Mouse (Mus musculus): ENCODE results near the gene Traf3ip2.

The Traf3ip2 gene

DNA sequence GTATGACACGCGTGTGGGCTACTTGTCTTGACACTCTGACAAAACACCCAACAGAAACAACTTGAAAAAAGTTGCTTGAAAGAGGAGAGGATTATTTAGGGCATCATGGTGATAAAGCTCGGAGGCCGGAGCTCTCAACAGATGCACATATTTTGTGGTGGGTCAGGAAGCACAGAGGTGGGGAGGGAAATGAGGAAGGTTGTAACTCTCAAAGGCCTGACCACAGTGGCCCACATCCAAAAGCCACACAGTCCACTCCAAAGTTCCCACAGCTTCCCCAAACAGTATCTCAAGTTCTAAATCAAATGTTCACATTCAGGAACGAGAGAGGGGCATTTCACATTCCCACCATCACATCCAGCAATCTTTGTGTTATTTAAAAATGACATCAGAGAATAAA is 11.7 kb upstream of the Traf3ip2 start:
- peak; percentile 46 to 56 for DNase-seq

DNA sequence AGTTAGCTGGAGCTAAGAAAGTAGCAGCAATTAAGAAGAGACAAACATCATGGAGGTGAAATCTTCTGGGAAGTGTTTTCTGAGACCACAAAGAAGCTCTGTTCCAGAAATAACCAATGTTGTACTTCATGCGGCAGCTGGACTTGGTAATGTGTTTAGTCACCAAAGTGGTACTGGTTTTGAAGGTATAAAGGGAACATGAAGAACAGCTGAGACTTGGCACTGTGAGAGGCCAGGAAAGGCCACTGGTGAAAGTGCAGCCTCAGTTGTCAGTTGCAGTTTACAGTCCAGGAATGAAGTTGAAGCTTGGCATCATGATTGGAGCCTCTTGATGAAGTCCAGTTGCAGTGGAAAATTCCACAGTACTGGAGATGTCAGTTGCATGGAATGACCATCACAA is 6.3 kb upstream of the Traf3ip2 start:
- no peak for DNase-seq

DNA sequence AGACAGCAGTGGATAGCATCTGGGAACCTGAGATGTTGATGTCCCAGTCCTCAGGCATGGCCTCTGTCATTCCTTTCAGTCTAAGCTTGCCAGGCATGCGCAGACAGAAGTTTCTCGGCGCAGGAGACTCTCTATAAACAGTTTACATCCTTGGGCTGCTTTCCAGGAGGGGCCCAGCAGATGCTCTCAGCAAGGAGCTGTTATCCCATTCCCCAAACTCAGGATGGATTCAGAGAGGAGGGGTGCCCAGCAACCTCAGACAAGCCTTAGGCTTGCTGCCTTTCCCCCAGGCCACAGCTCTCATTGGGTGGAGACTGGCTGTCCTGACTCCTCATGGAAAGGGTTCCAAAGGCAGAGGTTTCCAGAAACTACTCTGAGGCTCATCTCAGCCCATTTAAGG is 1.5 kb upstream of the Traf3ip2 start:
- no peak for DNase-seq

DNA sequence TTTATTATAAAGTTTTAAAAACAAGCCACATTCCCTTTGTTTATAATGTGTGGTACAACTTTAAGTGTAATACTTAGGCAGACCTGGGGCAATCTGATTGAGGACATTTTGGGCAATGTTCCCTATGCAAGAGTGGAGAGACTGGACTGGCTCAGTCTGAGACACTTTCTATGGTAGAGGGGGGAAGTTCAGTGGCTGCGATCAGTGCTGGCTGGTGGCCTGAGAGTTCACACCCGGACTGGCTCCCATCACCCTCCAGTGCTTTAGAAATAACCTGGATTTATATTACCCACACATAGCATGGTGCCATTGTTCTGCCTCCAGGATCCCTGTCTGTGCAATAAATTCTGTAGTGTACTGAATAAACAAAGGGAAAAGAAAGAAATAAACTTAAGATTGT is 603 bp upstream of the Traf3ip2 start:
- DNase-seq: no peak

DNA sequence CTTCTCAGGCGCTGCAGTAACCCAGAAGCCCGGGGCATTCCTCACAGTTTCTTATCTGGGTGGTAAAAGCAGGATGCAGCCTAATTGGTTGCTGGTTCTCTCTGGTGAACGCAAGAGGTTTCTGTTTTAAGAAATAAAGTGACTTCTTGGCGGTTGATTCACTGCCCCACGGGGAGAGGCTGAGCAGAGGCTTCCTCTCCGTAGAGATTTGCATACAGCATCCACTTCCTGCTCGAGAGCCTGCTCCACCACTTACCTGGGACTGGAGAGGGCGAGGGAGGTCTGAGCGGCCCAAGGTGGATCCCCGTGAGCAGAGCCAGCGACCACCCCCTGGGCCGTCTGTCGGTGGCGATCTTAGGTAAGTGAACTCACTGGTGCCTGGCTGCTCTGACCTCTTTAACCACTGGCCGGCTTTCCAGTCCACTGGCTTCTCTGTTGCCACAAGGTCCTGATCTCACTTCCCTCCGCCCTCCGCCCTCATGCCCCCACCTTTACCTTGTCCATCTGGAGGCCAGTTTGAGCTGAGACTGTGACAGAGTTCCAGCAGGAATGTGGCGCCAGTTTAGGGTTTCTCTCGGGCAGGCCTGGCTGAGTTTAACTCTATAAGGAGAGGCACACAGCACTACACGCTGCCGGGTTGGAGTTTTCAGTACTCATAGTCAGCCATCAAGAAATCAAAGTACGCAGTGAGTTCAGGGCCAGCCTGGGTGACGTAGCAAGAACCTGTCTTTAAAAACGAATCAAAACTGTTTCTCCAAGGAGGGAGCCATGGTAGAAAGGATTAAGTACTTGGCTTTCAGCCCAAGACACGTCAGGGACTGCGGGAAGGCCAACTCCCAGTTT is 476 bp downstream of the Traf3ip2 start:
- peak; percentile 77 to 89 for DNase-seq

DNA sequence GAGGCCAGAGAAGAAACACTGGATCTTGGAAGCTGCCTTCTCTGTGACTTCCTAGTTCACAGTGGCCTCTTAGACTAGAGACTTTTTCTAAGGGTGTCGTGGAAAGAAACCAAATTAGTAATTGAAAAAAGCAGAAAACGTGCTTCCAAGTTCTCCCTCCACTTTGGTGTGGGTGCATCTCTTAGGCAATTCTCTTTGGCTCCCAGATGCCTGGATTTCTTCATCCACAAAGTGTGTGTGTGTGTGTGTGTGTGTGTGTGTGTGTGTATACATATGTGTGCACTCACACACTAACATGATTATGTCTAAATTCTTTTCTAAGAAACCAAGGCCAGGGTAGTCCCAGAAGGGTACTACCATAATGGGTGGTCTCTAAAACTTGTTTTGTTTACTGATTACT is 1.2 kb downstream of the Traf3ip2 start:
- DNase-seq: no peak

DNA sequence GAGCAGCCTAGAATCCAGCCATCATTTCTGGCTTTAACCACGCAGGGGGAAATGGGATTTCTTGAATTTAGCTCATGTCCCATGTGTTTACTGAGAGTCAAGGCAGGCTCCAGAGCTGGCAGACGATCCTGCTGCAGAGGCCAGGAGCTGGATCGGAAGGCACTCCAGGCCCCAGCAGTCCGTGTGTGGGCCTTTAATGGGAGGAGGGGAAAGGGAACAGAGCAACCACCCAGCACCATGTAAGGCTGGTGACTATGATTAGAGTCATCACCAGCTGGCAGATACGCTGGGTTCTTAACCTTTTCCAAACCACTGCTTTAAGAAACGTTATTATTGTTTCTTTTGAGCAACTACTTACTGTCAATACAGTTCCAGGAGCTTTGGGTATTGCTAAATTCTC is 1.9 kb downstream of the Traf3ip2 start:
- DNase-seq: peak; percentile 57 to 70

DNA sequence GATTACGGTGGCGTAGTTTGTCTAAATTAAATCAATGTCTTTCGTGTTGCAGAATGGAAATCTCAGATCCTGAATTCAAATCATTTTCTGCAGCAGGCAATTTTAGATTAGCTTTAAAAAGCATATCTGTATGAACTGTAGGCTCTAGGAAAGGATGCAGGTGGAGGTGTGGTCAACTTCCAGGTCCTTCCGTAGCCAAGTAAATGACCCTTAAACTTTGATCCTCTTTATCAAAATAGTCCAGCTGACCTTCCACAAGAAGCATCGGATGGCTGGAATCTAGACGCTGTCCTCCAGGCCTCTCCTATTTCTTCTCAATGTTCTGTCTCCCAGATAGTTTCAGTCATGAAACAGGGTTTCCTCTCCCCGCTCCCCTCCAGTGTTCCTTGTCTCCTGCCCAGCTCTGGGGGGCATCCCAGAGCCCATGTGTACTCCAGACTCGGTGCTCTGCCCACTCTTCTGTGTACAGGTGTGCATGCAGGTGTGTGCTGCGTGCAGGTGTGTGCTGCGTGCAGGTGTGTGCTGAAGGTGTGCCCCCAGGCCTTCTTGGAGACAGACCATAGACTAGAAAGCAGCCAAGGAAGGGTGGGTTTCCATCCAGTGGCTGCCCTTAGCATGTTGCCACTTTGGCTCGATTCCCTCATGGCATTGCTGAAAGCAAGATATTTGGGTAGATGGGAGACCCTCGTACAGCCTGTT is 2.9 kb downstream of the Traf3ip2 start:
- DNase-seq: no peak

DNA sequence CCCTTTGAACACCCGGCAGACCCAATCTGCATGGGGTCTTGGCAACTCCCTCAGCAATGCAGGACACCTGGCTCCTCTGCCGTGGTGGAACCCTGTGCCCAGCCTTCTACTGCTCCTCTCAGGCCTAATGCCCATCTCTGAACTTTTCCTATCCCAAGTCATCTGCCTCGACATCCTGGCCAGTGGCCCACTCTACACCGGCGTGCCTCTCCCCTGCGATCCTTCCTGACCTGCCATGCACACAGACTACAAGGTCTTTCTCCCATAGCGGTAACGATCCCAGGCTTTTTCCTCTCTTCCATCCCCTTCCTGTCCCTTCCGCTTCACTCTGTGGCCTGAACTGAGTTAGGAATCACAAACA is 3.5 kb downstream of the Traf3ip2 start:
- DNase-seq: no peak

DNA sequence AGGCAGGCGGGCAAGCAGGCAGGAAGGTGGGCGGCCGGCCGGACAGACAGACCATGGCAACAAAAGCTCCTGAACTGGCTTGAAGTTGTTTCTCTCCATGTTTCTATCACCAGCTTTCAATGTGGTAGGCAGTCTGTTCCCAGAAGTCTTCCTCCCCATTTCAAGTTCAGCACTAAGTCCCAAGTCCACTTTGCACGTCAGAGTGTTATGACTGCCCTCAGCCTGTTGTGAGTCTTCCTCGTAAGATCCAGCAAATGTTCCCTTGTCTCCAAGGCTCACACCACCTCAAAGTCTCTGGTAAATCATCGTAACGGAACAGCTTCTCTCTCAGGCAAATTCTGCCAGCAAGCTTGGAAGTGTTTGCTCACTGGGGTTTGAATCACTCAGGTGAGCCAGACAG is 3.9 kb downstream of the Traf3ip2 start:
- no peak for DNase-seq

DNA sequence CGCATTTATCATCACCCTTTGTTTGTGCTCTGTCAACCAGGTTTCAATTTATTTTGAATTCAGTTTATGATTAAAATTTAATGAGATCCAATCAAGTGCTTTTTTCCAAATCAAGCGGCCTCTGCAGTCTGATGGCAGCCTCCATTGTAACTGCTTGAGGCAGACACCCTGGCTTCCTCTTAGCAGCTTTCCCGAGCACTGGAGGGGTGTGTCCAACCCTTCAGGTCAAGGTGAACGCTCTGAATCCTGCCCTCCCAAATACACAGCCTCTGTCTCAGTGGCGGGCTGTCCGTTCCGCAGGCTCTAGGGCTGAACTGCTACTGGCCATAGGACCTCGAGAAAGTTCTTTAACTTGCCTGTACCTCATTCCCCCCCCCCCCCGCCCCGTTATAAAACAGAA is 5.7 kb downstream of the Traf3ip2 start:
- no peak for DNase-seq

DNA sequence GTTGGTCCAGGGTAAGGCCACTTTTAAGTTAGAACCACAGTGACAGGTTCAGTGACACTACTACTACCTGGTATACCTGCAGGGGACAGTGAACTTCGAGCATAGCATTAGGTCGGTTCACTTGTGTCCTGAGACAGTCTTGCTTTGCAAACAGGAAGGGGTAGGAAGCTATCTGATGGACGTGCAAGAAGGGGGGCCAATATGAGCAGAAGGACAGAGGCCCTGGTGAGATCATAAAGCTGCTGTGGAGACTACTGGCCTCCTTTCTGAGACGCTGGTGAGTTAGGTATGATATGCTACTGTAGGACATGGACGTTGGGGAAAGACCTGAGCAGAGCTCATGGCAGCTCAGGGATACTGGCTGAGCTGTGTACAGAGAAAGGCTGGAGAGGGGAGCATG is 7.9 kb downstream of the Traf3ip2 start:
- DNase-seq: no peak

DNA sequence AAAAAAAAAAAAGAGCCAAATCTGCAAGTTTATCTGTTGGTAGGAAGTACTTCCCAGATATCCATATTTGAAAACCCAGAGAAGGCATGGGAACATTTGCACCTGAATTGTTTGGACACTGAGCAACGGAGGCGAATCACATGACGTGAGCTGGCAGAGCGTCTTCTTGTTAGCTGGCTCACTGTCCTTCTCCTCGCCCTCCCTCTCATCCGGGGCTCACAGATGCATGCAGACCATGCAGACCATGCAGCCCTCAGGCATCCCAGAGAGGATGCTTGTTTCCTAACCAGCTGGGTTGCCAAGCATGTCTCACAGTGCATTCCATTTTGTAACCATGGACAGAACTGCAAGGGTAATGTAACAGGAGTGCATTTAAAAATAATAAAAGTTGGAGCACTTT is 11.1 kb downstream of the Traf3ip2 start:
- no peak for DNase-seq

DNA sequence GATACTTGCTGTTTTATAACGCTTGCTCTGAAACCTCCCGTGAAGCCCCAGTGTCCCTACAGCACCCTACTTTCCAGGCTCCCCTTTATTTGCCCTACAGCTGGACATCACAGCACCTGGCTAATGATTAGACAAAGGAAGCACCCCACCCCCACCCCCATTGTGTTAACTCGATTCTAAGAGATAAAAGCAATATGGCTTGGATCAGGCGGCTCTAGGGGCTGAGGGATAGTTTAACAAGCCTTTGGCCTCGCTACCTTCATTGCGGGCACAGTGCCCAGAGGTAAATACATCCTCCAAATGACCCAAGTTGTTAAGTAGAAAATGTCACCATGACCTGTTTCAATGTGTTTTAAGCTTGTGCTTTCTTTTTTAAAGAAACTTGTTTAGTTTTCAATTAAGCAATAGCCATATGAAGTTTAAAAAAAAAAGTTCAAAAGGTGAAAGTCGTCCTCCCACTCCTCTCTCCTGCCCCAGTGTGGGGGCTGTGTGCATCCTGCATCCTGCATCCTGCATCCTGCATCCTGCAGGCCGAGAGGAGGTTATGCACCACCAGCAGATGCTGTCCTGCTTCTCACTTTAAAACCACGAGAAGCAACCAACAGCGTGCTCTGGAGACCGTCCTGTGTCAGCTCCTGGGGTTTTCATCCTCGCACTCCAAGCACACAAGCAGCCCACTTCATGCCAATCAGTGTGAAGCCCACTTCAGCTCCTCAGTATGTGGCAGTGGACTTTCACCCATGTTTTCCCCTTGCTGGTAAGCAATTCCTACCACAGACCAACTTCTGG is 12.3 kb downstream of the Traf3ip2 start:
- DNase-seq: peak in 1 of 2 experiments; percentile 58

DNA sequence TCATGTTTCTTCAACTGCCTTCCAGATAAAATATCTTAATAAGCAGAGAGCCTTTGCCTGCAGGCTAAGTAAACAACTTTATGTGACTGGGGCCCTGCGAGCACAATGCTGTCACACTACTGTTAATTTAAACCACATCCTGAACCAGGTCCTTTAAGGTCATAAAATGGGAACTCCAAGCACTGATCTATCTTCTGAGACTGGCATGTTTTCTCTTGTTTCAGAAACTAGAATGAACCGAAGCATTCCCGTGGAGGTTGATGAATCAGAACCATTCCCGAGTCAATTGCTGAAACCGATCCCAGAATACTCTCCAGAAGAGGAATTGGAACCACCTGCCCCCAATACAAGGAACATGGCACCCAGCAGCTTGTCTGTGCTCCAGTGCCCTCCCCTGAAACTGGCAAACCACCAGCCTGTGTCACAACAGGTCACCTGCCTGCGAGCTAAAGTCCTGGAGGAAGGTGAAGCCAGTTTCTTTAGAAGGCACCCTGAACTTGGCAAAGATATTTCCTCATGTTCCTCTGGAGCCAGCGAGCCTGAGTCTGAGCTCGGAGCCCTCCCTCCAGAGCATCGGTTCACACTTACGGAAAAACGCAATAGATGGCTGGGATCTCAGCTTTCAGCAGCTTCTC is 13.0 kb downstream of the Traf3ip2 start:
- peak in 1 of 2 experiments; percentile 68 for DNase-seq

DNA sequence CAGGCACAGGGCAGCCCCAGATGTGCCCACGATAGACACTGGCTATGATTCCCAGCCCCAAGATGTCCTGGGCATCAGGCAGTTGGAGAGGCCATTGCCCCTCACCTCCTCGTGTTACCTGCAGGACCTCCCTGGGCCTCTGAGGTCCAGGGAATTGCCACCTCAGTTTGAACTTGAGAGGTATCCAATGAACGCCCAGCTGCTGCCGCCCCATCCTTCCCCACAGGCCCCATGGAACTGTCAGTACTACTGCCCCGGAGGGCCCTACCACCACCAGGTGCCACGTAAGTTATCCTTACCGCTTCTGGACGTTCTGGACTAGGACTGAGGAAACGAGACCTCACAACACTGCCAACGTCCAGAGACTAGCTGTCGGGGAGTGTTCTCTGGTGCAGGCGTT is 13.6 kb downstream of the Traf3ip2 start:
- no peak for DNase-seq

DNA sequence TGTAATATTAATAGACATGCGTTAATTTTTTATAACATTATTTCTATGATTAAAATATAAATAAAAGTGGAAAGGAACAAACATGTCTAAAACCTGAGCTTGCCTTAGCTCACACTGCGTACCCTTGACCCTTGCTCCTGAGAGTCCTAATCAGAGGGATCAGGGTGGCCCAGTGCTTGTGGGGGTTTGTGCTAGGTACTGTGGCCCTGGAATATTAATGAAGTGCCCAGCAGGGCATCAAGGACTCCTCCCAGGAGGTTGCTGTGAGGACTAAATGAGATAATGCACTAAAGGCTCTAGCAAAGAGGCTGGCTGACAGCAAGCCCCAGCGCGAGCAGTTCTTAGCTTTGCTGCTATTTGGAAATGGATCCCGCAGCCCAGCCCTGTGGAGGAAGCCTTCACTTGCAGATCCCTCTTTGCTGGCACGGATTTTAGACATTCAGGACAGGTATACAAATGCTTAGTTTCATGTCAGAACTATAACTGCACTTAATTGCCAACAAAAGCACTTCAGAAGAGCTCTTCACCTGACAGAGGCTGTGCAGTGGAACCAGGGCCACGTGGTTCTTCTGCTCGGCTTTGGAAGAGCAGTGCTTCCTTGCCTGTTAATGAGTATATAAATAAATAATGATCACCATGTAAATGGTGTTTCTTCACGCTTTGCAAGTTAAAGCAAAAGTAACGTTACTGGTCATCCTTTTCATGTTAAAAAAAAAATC is 16.2 kb downstream of the Traf3ip2 start:
- DNase-seq: no peak

DNA sequence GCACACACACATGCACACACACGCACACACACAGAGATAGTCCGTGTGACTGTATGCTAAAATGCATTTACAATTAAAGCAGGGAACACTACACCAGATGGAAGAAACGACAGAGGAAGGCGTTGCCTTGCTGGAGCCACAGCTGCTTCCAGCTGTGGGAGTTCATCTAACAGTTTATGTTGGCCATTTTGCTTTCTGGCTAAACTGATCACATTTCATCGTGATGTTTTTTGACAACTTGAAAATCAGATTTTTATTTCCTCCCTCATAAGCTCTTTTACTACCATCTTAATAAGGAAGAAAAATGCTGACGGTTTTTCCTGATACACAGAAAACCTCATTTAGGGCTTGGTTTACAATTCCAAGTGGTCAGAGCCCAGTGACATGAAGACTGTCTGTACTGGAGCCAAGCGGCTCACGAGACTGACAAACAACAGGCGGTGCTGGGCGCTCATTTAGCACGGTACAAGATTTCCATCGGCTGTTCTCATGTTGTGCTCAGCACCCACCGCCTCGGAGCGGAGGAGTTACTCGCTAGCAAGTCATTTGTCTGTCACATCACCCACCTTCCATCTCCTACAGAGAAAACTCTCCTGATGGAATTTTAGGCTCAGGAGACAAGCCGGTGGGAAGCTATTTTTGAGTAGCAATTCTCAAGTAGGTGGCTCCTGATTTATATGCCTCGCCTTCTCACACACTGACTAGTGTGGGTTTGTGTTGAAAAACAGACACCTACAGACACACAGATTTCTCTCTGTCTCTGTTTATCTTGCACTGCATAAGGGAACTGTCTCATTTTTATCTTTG is 17.2 kb downstream of the Traf3ip2 start:
- peak; percentile 75 to 82 for DNase-seq

DNA sequence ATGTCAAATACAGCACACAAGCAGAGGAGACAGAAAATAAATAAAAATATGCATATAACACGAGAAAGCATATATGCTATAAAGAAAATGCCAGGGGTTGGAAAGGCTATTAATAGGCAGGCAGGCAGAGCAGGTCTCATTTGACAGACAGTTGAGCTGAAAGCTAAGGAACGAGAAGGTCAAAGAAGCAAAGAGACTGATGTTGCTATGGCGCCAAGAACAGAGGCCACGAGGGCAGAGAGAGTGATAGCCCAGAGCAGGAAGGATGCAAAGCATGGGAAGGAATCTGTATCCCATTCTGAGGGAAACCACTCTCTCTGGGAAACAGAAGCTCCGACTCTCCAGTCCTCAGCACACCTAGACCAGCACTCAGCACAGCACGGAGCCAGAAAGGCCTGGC is 18.1 kb downstream of the Traf3ip2 start:
- no peak for DNase-seq

DNA sequence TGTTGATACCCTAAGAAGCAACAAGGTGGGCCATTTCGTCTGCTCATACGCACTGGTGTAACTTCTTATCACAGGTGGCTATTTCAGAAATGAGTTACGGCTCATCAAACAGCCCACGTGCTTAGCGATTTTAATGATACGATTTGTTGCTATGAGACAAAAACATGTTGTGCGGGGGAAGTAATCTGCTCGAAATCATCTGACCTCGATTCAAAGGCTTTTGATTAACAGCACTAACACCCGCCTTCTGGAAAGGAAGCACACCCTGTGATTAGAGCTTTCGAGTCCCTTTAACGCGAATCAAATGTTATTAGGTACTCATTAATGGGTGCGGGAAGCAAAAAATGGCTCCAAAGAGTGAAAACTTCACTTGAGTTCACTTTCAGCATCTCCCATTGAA is 18.9 kb downstream of the Traf3ip2 start:
- DNase-seq: peak in 1 of 2 experiments; percentile 22

DNA sequence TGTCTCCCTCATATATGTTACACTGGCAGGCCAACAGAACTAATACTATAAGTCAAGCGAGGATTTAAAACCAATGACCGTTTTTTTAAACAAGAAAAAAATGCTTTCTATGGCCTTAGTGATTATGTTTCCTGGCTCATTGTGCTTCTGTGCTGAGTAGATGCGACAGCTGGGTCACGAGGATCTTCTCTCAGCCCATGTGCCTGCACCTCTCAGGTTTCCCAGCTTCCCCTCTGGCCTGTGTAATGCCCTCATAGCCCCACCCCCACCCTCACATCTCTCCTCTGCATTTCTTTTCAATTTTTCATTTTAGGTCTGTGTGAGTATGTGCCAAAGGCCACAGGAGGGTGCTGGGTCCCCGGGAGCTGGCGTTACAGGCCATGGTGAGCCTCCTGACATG is 20.6 kb downstream of the Traf3ip2 start:
- no peak for DNase-seq

Measured in kidney, postnatal 4 days (tissue).